Mouse (Mus musculus): ENCODE measurements at regions not wholly inside any gene's neighbourhood (a gene's known extent, or its start where the extent isn't known, plus 50 kb on each side); places are given as distances from the start of the nearest gene placed in this dataset.

DNA sequence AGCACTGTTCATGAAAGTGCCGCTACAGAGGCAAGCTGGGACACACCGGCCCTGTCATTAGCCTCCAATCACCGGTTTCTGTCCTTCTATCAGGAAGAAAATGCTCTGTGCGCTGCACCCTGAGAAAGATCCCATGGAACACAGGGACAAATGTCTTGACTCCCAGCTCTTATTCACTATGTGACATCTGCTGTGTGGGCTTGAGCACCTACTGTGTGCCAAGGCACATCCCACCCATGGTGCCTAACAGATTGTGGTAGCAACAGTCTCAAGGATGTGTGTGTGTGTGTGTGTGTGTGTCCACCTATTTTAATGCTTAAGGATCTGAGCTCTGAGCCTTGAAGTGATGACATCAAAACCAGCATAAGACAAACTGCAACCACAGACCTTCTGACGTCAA lies 113.4 kb upstream of the Tbx3 start:
- TF ChIP-seq POLR2A (IDR thresholded peaks at IDR 0.05; ENCODE audit: insufficient read length, low read depth) (no peak), CEBPB (IDR thresholded peaks at IDR 0.05; ENCODE audit: insufficient read depth, poor library complexity, severe bottlenecking) (no peak), MAX (IDR thresholded peaks at IDR 0.05; ENCODE audit: low read depth) (no peak), TCF12 (IDR thresholded peaks at IDR 0.05; ENCODE audit: insufficient read depth, poor library complexity, severe bottlenecking) (no peak)
